Mouse (Mus musculus) lung, embryonic 14.5 days (tissue): ENCODE data around the gene Dglucy. TPM values are rescaled to one million over a fixed set of nuclear protein-coding genes. Genes with fewer than 3 reads are reported as not detected.

Experiments
- ATAC-seq: fragments of 200-750 bp; cut with Nextera tagmentation; 2 replicates; pipeline ENCODE4 v1.8.0; 2017; ENCODE audit warnings: mild to moderate bottlenecking, moderate TSS enrichment, moderate library complexity; ENCODE audit not compliant: insufficient read depth
- DNase-seq: peaks from one replicate; pipeline ENCODE4 v3.0.0-alpha.2; 2015
- H3K27ac ChIP-seq: fragments of 300-500 bp; sonication (generic); 2 replicates; pipeline ENCODE4 v1.5.1; 2014; ENCODE audit warnings: low read depth, mild to moderate bottlenecking, moderate library complexity
- H3K27me3 ChIP-seq: fragments of 300-500 bp; sonication (generic); 2 replicates; pipeline ENCODE4 v1.6.1; 2014; ENCODE audit warnings: low read length, control low read depth; ENCODE audit not compliant: insufficient read depth
- H3K36me3 ChIP-seq: fragments of 300-500 bp; sonication (generic); 2 replicates; pipeline ENCODE4 v1.6.1; 2014; ENCODE audit warnings: control low read depth; ENCODE audit not compliant: insufficient read depth
- H3K4me1 ChIP-seq: fragments of 300-500 bp; sonication (generic); 2 replicates; pipeline ENCODE4 v1.6.1; 2014; ENCODE audit warnings: antibody characterized with exemption, control low read depth; ENCODE audit not compliant: insufficient read depth
- H3K4me2 ChIP-seq: fragments of 300-500 bp; sonication (generic); 2 replicates; pipeline ENCODE4 v1.6.1; 2014; ENCODE audit warnings: mild to moderate bottlenecking
- H3K4me3 ChIP-seq: fragments of 300-500 bp; sonication (generic); 2 replicates; pipeline ENCODE4 v1.5.1; 2014; ENCODE audit warnings: low read depth, low read length
- H3K9ac ChIP-seq: fragments of 300-500 bp; sonication (generic); 2 replicates; pipeline ENCODE4 v1.6.1; 2014
- H3K9me3 ChIP-seq: fragments of 300-500 bp; sonication (generic); 2 replicates; pipeline ENCODE4 v1.6.1; 2016; ENCODE audit warnings: low read depth, low read length, control low read depth
- CTCF ChIP-seq: IDR thresholded peaks from 2 replicates; pipeline ENCODE4 v1.5.1; 2016; ENCODE audit warnings: antibody characterized with exemption, low read depth
- WGBS: fragments of 180-500 bp; shearing (Covaris S2); extraction: QIAGEN DNeasy Blood & Tissue Kit; methylation state at CpG from one replicate; pipeline ENCODE4 v1.1.7; 2014; 5-methylcytosine and 5-hydroxymethylcytosine counted together
- polyA plus RNA-seq: library from polyadenylated mRNA; unstranded; fragments of >200 nt; fragmentation: Nextera tagmentation; extraction: Ambion mirVana; gene quantifications from 2 replicates; pipeline ENCODE4 v1.2.1, GENCODE M21; 2014

Gene Dglucy
- 3.8 and 4.4 TPM in 2 replicates for polyA plus RNA-seq

DNA sequence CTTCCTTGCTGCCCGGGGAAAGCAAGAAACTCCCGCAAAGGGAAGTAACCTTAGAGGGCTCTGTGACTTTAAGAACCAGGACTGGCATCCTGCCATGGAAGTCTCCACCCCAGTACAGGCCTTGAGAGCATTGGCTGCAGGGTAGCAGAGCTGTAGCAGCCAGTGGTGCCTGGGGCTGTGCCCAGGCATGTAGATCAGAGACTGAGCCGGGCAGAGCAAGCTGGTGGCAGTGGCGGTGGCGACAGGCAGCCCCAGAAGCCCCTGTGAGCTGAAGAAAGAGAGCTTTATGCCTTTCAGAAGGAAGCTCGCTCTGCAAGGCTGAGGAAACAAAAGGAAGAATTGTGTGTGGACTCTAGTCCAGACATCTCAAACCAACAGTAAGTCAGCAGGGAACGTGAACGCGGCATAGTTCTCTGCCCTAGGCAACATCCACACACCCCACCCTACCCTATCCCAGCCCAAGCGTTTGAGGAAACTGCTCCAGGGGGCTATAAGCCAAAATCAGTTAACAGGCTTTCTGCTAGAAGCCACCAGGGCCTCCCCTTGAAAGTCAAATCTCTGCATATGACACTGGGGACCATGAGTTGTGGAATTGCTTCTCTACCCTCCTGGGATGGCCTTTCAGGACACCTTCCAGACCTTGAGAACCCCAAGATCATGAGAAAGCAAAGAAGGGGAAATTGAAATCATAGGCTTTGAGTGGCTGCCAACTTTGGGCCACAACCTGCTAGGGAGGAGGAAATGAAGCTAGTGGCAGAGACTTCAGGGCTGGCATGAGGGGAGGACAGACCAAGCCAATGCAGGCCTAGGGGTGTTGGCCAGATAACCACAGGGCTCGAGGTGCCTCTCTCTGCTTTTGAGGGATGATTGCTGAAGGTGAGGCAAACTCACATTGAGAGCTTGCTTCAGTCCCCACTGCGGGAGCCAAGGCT is at the start of gene Dglucy:
TSS of gene Dglucy (plus strand) at position 124 of the 932 bp plus-strand sequence.
- 38% methylated on average over 12 of the region's 12 CpGs for WGBS
- peak; percentile 97 for ATAC-seq
- H3K4me3 ChIP-seq, result peak within 1 kb of the TSS; percentile 37

DNA sequence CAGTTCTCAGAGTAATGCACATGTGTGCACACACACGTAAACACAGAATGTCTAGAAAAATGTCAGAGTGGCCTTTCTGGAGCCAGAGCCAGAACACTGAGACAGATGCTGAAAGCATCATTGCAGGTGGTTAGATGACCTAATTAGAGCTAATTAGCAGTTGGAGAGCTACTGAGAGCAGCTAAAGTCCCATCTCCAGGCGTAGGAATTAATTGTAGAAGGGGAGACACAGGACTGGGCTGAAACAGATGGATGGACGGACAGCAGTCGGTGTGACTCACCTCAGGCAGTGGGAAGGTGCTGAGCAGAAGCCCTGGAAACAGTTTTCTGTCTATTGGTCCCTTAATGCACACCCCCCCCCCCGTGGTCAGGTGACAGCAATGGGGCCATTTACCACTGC is 43.7 kb upstream of the Dglucy start:
- Histone ChIP-seq H3K4me2 (no peak overlapping the region), H3K27me3 (no peaks in the 10 kb centered on the region), H3K27ac (no peak overlapping the region), H3K36me3 (no peaks in the 10 kb centered on the region), H3K4me3 (no peak overlapping the region), H3K9ac (no peak overlapping the region), H3K4me1 (no peaks in the 10 kb centered on the region), H3K9me3 (no peaks in the 10 kb centered on the region)
- ATAC-seq (no peak), DNase-seq (no peak)
- 71% methylated on average over 5 of the region's 5 CpGs for WGBS
- no peak for TF ChIP-seq CTCF

More for the DNA sequence above, at the start of gene Dglucy:
- Histone ChIP-seq H3K27ac (peak within 1 kb of the TSS; percentile 87), H3K9ac (peak within 1 kb of the TSS; percentile 55), H3K27me3 (no peaks in the 10 kb centered on the region), H3K9me3 (no peaks in the 10 kb centered on the region), H3K4me2 (peak within 1 kb of the TSS; percentile 63), H3K36me3 (no peaks in the 10 kb centered on the region), H3K4me1 (peaks cover 4% of the 10 kb centered on the region; the same call in 1 of the 2 replicates)
- peak; percentile 95 for DNase-seq
- no peak for TF ChIP-seq CTCF

DNA sequence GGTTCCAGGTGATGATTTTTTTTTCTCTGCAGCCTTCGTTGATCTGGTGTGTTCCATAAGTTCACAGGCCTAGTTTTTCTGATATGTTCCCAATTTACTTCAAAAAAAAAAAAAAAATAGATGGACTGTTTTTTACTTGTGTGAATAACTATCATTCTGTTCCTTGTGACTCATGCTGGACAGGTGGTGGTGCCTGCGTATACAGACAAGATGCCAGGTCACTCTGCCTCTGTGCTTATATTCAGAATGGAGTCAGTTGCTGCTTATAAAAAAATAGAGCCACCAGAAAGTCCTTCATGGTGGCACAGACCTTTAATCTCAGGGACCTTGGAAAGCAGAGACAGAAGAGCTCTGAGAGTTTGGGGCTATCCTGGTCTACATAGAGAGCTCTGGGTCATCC is 43.3 kb upstream of the Dglucy start:
- H3K27me3 ChIP-seq, result no peaks in the 10 kb centered on the region
- H3K4me2 ChIP-seq, result no peak overlapping the region
- TF ChIP-seq CTCF, result no peak
- no peak overlapping the region for H3K27ac ChIP-seq
- no peak overlapping the region for H3K4me3 ChIP-seq
- DNase-seq (no peak), ATAC-seq (no peak)
- WGBS, result 89% methylated on average over 2 of the region's 2 CpGs
- no peaks in the 10 kb centered on the region for H3K9me3 ChIP-seq
- no peak overlapping the region for H3K9ac ChIP-seq
- H3K36me3 ChIP-seq, result no peaks in the 10 kb centered on the region
- H3K4me1 ChIP-seq, result no peaks in the 10 kb centered on the region

DNA sequence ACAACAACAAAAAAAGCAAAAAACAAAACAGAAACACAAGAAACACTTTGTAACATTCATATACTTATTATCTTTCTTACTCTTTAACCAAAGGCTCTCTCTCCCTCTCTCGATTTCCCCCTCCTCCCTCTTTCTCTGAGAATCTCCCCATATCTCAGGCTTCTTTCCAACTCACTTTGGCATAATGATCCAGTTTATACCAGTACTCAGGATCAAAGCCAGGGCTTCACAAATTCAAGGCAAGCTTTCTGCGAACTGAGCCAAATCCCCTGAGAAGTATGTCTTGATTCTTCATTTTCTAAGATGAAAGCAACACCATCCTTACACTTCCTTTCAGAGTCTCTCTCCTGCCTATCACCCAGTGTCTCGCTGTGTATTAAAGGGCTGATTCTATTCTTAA is 40.4 kb upstream of the Dglucy start:
- Histone ChIP-seq H3K36me3 (no peaks in the 10 kb centered on the region), H3K27me3 (no peaks in the 10 kb centered on the region), H3K4me2 (no peak overlapping the region), H3K4me1 (no peaks in the 10 kb centered on the region), H3K9me3 (no peaks in the 10 kb centered on the region), H3K4me3 (no peak overlapping the region), H3K9ac (no peak overlapping the region), H3K27ac (no peak overlapping the region)
- WGBS, result 62% methylated on average over 3 of the region's 3 CpGs
- no peak for TF ChIP-seq CTCF
- no peak for ATAC-seq
- no peak for DNase-seq

DNA sequence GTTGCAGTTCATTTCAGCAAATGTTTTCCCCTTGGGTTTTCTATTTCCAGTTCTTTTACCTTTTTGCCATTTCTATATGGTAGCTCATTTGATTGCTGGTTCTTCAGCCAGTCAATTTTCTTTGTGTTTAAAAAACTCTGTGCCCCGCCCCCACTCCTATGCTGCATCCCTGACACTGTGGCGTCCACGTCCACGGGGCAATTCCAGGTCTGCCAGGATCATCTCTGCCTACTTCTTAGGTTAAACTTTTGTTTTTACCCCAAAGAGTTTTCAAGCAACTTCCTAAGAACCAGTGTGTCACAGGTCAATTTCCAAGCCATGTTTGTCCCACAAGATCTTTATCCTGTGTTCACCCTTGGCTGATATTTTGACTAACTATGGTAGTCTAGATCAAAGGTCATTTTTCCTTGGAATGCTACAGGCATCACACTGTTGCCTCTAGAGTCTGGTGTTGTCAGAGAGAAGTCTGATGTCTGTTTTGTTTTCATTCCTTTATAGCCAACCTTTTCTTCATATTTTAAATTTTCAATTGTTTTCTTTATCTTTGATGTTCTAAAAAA is 39.8 kb upstream of the Dglucy start:
- 58% methylated on average over 4 of the region's 4 CpGs for WGBS
- no peak for ATAC-seq
- Histone ChIP-seq H3K27me3 (no peaks in the 10 kb centered on the region), H3K4me3 (no peak overlapping the region), H3K36me3 (no peaks in the 10 kb centered on the region), H3K4me2 (no peak overlapping the region), H3K9me3 (no peaks in the 10 kb centered on the region), H3K27ac (no peak overlapping the region), H3K4me1 (no peaks in the 10 kb centered on the region), H3K9ac (no peak overlapping the region)
- DNase-seq, result no peak
- no peak for TF ChIP-seq CTCF

DNA sequence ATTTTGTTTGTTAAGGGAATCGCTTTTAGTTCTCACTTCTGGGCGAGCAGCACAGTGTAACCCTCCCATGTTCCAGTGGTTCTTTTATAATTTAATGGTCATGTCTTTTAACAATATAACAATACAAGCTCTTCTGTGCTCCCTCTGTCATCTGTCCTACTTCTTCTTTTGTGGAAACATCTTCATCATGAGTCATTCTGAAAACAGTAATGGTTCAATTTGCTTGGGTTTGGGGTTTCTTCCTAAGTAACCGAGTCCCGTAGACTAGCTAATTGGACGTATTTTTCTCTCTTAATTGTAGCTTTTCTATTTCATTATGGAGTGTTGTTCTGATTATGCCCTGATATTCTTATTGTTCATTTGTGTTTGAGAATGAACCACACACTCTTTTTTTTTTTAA is 38.5 kb upstream of the Dglucy start:
- TF ChIP-seq CTCF, result no peak
- Histone ChIP-seq H3K4me2 (no peak overlapping the region), H3K27ac (no peak overlapping the region), H3K4me1 (no peaks in the 10 kb centered on the region), H3K36me3 (no peaks in the 10 kb centered on the region), H3K4me3 (no peak overlapping the region), H3K27me3 (no peaks in the 10 kb centered on the region), H3K9ac (no peak overlapping the region), H3K9me3 (no peaks in the 10 kb centered on the region)
- no peak for DNase-seq
- ATAC-seq, result no peak
- 88% methylated on average over 5 of the region's 5 CpGs for WGBS

DNA sequence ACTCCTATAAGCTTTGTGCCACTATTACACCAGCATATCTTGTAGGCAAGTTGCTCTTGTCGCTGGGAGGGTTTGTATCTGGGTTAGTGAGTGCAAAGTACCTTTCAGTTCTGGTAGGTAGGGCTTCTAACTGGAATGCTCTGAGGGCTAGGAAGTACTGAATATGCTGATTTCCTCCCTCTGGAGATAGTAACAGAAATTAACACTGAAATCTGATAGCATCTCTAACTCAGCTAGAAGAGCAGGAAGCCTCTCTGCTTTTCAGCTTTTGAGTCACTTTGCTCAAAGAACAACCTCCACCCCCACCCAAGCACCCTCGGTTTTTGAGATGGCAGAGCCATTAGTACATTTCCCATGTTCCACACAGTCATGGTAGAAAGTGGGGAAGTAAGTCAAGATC is 36.4 kb upstream of the Dglucy start:
- no peak overlapping the region for H3K4me2 ChIP-seq
- no peak for ATAC-seq
- no peaks in the 10 kb centered on the region for H3K36me3 ChIP-seq
- no peak overlapping the region for H3K27ac ChIP-seq
- no peaks in the 10 kb centered on the region for H3K9me3 ChIP-seq
- TF ChIP-seq CTCF, result no peak
- no peaks in the 10 kb centered on the region for H3K4me1 ChIP-seq
- WGBS, result 65% methylated on average over 2 of the region's 2 CpGs
- no peak overlapping the region for H3K4me3 ChIP-seq
- no peak for DNase-seq
- no peak overlapping the region for H3K9ac ChIP-seq
- H3K27me3 ChIP-seq, result no peaks in the 10 kb centered on the region
